Mouse (Mus musculus): ENCODE data around the gene Esyt2. TPM values are rescaled to one million over a fixed set of nuclear protein-coding genes. Genes with fewer than 3 reads are reported as not detected.
A peak's percentile ranks its signal among the peaks of the same experiment; 100 is the strongest.

Gene Esyt2
- polyA plus RNA-seq, 1 experiment from 2014 or later: 16.2 TPM

DNA sequence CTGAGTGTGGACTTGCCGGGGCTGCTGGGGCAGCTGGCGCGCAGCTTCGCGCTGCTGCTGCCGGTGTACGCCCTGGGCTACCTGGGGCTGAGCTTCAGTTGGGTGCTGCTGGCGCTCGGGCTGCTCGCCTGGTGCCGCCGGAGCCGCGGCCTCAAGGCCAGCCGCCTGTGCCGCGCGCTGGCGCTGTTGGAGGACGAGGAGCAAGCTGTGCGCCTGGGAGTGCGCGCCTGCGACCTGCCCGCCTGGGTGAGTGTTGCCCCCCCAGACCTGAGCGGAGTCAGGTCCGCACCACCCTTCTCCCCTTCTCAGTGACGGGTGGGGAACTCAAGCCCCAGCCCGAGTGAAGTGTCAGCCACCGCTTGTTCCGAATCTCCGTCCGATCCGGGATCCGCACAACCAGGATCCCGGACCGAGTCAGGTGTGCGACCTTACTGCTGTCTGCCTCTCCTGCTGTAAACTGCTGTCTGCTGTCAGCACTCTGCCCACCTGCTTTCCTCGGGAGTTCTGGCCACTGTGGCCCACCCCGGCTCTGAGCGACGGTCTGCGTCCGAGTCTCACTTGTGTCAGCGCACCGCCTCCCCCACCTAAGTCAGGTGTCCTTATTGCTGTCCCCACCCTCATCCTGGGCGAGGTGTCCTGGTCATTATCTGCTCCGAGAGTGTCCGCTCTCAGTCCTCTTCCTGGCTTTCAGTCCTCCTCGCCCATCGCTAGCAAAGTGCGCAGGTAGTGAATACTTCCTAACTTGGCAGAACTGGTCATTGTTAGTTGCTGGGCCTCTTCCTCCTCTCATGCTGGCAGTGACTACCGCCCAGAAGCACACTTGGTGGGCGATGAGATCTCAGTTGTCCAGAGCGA, 658 bp downstream of the Esyt2 start:
- no peaks in the 10 kb centered on the region for H3K9me3 ChIP-seq (replicated peaks)
- ATAC-seq: peak; percentile 53

GRCm38 (mm10) chr12:116282856-116283255, 1.9 kb downstream of the Esyt2 start:
- 63% methylated on average over 2 of the region's 2 CpGs for WGBS (ENCODE audit: insufficient replicate concordance)
- ATAC-seq: no peak
- Histone ChIP-seq H3K4me1 (peaks cover 42% of the 10 kb centered on the region), H3K4me2 (peak overlapping the region; percentile 91), H3K27me3 (replicated peaks) (no peaks in the 10 kb centered on the region), H3K36me3 (0 out of 2 replicates have a peak, but pooled peaks cover 4% of the 10 kb centered on the region), H3K27ac (peak overlapping the region; percentile 45; the same call in 1 of the 2 replicates), H3K9me3 (replicated peaks) (no peaks in the 10 kb centered on the region), H3K4me3 (peak overlapping the region; percentile 41), H3K9ac (peak overlapping the region; percentile 54; the same call in 1 of the 2 replicates)

More for the DNA sequence above, 658 bp downstream of the Esyt2 start:
- Histone ChIP-seq H3K4me3 (peak overlapping the region; percentile 91), H3K27ac (peak overlapping the region; percentile 97), H3K36me3 (0 out of 2 replicates have a peak, but pooled peaks cover 4% of the 10 kb centered on the region), H3K27me3 (replicated peaks) (no peaks in the 10 kb centered on the region), H3K9ac (peak overlapping the region; percentile 97), H3K4me1 (peaks cover 54% of the 10 kb centered on the region), H3K4me2 (peak overlapping the region; percentile 91)
- under 1% methylated on average over 55 of the region's 55 CpGs for WGBS (ENCODE audit: insufficient replicate concordance)

DNA sequence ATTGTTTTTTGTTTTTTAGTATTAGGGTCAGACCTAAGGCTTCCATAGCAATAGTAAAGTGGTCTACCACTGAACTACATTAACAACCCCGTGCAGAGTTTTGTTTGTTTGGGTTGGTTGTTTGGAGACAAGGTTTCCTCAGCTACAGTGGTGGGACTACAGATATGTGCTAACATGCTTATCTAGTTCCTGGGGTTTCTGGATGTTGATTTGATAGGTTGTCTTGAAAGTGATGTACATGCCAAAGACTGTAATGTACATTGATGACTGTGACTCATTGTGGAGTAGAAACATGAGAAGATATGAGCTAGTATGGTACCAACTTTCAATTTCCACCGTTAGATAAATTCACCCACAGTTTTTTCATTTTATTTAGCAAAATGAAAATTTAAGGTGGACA, 2.5 kb downstream of the Esyt2 start:
- peak overlapping the region; percentile 91 for H3K4me2 ChIP-seq

DNA sequence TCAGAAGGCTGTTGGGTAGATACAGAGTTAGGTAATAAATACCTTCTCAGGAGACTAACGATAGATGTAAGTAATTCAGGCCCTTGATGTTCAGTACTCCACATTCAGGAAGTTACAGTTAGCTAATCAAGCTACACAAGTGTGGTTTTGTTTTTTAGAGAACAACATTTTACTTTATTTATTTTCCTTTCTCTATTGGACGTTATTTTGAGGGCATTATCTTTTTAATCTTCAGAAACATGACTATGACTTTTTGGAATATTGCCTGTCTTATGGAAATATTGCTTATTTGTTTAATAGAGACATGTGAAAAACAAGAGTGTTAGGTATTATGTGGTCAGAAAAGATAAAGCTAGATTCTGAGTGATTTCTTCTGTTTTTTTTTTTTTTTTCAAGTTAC, 12.2 kb downstream of the Esyt2 start:
- Histone ChIP-seq H3K27me3 (replicated peaks) (no peaks in the 10 kb centered on the region), H3K9me3 (replicated peaks) (no peaks in the 10 kb centered on the region), H3K9ac (no peak overlapping the region), H3K4me2 (no peak overlapping the region), H3K4me3 (no peak overlapping the region), H3K36me3 (no peaks in the 10 kb centered on the region), H3K4me1 (peaks cover 5% of the 10 kb centered on the region; the same call in 1 of the 2 replicates), H3K27ac (no peak overlapping the region)
- ATAC-seq: no peak
- 41% methylated on average over 2 of the region's 2 CpGs for WGBS (ENCODE audit: insufficient replicate concordance)

More for the DNA sequence above, 2.5 kb downstream of the Esyt2 start:
- Histone ChIP-seq H3K9ac (0 out of 2 replicates have a peak overlapping the region, but pooled peaks have one; percentile 31), H3K9me3 (replicated peaks) (no peaks in the 10 kb centered on the region), H3K27ac (peak overlapping the region; percentile 45; the same call in 1 of the 2 replicates), H3K4me1 (peaks cover 36% of the 10 kb centered on the region), H3K4me3 (peak overlapping the region; percentile 41), H3K27me3 (replicated peaks) (no peaks in the 10 kb centered on the region), H3K36me3 (0 out of 2 replicates have a peak, but pooled peaks cover 4% of the 10 kb centered on the region)
- WGBS (ENCODE audit: insufficient replicate concordance): 53% methylated on average over 2 of the region's 2 CpGs
- no peak for ATAC-seq

- H3K27me3 ChIP-seq (replicated peaks): no peaks in the 10 kb centered on the region
- no peaks in the 10 kb centered on the region for H3K9me3 ChIP-seq (replicated peaks)
- H3K4me3 ChIP-seq: no peak overlapping the region
These were observed 12.8 kb downstream of the Esyt2 start for GRCm38 (mm10) chr12:116293599-116294292.

DNA sequence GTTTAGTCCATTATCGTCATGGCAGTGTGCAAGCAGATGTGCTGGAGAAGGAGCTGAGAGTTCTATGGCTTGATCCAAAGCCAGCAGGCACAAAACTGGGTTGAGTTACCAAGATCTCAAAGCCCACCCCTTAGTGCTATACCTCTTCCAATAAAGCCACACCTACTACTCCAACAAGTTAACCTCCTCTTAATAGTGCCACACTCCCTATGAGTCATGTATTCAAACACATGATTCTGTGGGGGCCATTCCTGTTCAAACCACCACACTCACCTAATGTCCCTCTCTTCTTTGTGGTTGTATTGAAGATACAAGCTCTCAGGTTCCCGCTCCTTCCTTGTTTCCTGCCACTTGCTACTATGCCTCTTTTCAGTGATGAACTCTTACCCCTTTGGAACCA, 18.9 kb downstream of the Esyt2 start:
- H3K4me2 ChIP-seq: no peak overlapping the region
- no peak overlapping the region for H3K9ac ChIP-seq
- no peak overlapping the region for H3K4me3 ChIP-seq
- H3K36me3 ChIP-seq: peaks cover 6% of the 10 kb centered on the region; the same call in 1 of the 2 replicates
- 94% methylated on average over 2 of the region's 2 CpGs for WGBS (ENCODE audit: insufficient replicate concordance)
- H3K9me3 ChIP-seq (replicated peaks): no peaks in the 10 kb centered on the region
- ATAC-seq: no peak
- H3K4me1 ChIP-seq: peaks cover 5% of the 10 kb centered on the region
- no peaks in the 10 kb centered on the region for H3K27me3 ChIP-seq (replicated peaks)
- no peak overlapping the region for H3K27ac ChIP-seq

More at GRCm38 (mm10) chr12:116293599-116294292, 12.8 kb downstream of the Esyt2 start:
- no peaks in the 10 kb centered on the region for H3K36me3 ChIP-seq
- no peak for ATAC-seq
- H3K4me2 ChIP-seq: no peak overlapping the region
- no peak overlapping the region for H3K9ac ChIP-seq
- peaks cover 5% of the 10 kb centered on the region; the same call in 1 of the 2 replicates for H3K4me1 ChIP-seq
- 64% methylated on average over 4 of the region's 4 CpGs for WGBS (ENCODE audit: insufficient replicate concordance)
- no peak overlapping the region; the same call in 1 of the 2 replicates for H3K27ac ChIP-seq

- Histone ChIP-seq H3K36me3 (peaks cover 6% of the 10 kb centered on the region; the same call in 1 of the 2 replicates), H3K4me3 (no peak overlapping the region), H3K27ac (no peak overlapping the region), H3K4me1 (peaks cover 5% of the 10 kb centered on the region), H3K4me2 (no peak overlapping the region), H3K9ac (no peak overlapping the region), H3K9me3 (replicated peaks) (no peaks in the 10 kb centered on the region), H3K27me3 (replicated peaks) (no peaks in the 10 kb centered on the region)
- ATAC-seq: no peak
These were observed 21.2 kb downstream of the Esyt2 start for GRCm38 (mm10) chr12:116302181-116302580.

GRCm38 (mm10) chr12:116306042-116306441, 25.0 kb downstream of the Esyt2 start:
- Histone ChIP-seq H3K9me3 (replicated peaks) (no peaks in the 10 kb centered on the region), H3K4me1 (peaks cover 21% of the 10 kb centered on the region), H3K4me2 (no peak overlapping the region), H3K27me3 (replicated peaks) (no peaks in the 10 kb centered on the region), H3K36me3 (no peaks in the 10 kb centered on the region), H3K27ac (no peak overlapping the region), H3K9ac (no peak overlapping the region), H3K4me3 (no peak overlapping the region)
- no peak for ATAC-seq
- WGBS (ENCODE audit: insufficient replicate concordance): 85% methylated on average over 1 of the region's 1 CpGs

- H3K4me3 ChIP-seq: no peak overlapping the region
- no peak overlapping the region for H3K27ac ChIP-seq
- H3K9me3 ChIP-seq (replicated peaks): no peaks in the 10 kb centered on the region
- WGBS (ENCODE audit: insufficient replicate concordance): 68% methylated on average over 3 of the region's 3 CpGs
- H3K27me3 ChIP-seq (replicated peaks): no peaks in the 10 kb centered on the region
- no peak overlapping the region for H3K9ac ChIP-seq
- H3K36me3 ChIP-seq: no peaks in the 10 kb centered on the region
- ATAC-seq: no peak
- peaks cover 17% of the 10 kb centered on the region for H3K4me1 ChIP-seq
- no peak overlapping the region for H3K4me2 ChIP-seq
These were observed 26.9 kb downstream of the Esyt2 start for GRCm38 (mm10) chr12:116307870-116308269.

- peak; percentile 49 for ATAC-seq
These were observed 27.6 kb downstream of the Esyt2 start for GRCm38 (mm10) chr12:116308612-116309011.

GRCm38 (mm10) chr12:116313816-116314215, 32.8 kb downstream of the Esyt2 start:
- 43% methylated on average over 1 of the region's 1 CpGs for WGBS (ENCODE audit: insufficient replicate concordance)
- Histone ChIP-seq H3K9ac (no peak overlapping the region), H3K27me3 (replicated peaks) (no peaks in the 10 kb centered on the region), H3K4me3 (no peak overlapping the region), H3K36me3 (peaks cover 3% of the 10 kb centered on the region; the same call in 1 of the 2 replicates), H3K9me3 (replicated peaks) (no peaks in the 10 kb centered on the region), H3K4me1 (peaks cover 27% of the 10 kb centered on the region), H3K4me2 (no peak overlapping the region), H3K27ac (no peak overlapping the region)
- ATAC-seq: no peak

More at GRCm38 (mm10) chr12:116308612-116309011, 27.6 kb downstream of the Esyt2 start:
- 61% methylated on average over 2 of the region's 2 CpGs for WGBS (ENCODE audit: insufficient replicate concordance)
- H3K4me3 ChIP-seq: no peak overlapping the region
- H3K9me3 ChIP-seq (replicated peaks): no peaks in the 10 kb centered on the region
- H3K36me3 ChIP-seq: no peaks in the 10 kb centered on the region
- no peak overlapping the region for H3K9ac ChIP-seq
- H3K27me3 ChIP-seq (replicated peaks): no peaks in the 10 kb centered on the region
- H3K4me2 ChIP-seq: no peak overlapping the region
- H3K27ac ChIP-seq: no peak overlapping the region
- peaks cover 24% of the 10 kb centered on the region for H3K4me1 ChIP-seq

DNA sequence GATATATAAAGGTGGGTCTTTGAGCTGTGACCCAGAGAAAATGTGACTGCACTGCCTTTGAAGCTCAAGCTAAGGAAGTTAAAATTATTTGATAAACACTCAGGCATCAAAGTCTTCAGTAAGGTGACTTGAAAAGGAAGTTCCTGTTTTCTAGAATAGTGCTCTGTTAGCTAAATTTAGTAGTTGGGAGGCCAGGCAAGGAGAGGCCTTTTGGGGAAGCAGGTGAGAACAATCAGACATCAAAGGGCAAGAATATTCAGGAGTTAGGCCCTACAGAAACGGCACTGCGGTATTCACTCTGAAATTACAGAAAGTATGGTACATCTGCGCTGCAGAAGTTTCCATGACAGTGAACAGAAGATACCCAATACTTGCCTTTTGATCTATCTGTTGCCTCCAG, 34.5 kb downstream of the Esyt2 start:
- H3K4me1 ChIP-seq: peaks cover 22% of the 10 kb centered on the region
- no peaks in the 10 kb centered on the region for H3K27me3 ChIP-seq (replicated peaks)
- no peak for ATAC-seq
- H3K4me2 ChIP-seq: no peak overlapping the region
- peaks cover 13% of the 10 kb centered on the region for H3K36me3 ChIP-seq
- no peak overlapping the region for H3K9ac ChIP-seq
- no peaks in the 10 kb centered on the region for H3K9me3 ChIP-seq (replicated peaks)
- no peak overlapping the region for H3K4me3 ChIP-seq
- no peak overlapping the region for H3K27ac ChIP-seq
- WGBS (ENCODE audit: insufficient replicate concordance): 63% methylated on average over 3 of the region's 3 CpGs
